Mouse (Mus musculus) embryonic stem cell, embryonic (primary cell): Measurements from ENCODE around the gene AI481877.
"Not testable (repeated sequence)": the region's sequence is repeated elsewhere in the genome, so short reads cannot be mapped to it uniquely, and the experiment has no call there.

Experiments
- CTCF ChIA-PET, 4 experiments: fragments of 300-600 bp in 2 of 4; fragments of 350-600 bp in 2 of 4; sonication (Branson Sonifier 250); formaldehyde crosslinking; loops; one replicate each; lab custom pipeline; 2022; ENCODE audit warnings: inconsistent platforms in 2 of 4; lab: Charles Lee
- POLR2A ChIA-PET, 4 experiments: fragments of 300-600 bp in 2 of 4; fragments of 350-600 bp in 2 of 4; sonication (Branson Sonifier 250); formaldehyde crosslinking; loops; one replicate each; lab custom pipeline; 2022; ENCODE audit warnings: antibody characterized with exemption in 4 of 4, inconsistent platforms in 1 of 4; lab: Charles Lee

The AI481877 gene

GRCm38 (mm10) chr4:59138507-59139033, at the start of gene AI481877:
TSS of gene AI481877 (minus strand) at chr4:59138983.
- POLR2A ChIA-PET, CTCF ChIA-PET: not testable (repeated sequence)

- CTCF ChIA-PET: interaction anchor here (0.6 to 1.0 kb wide), 4 partner anchors 52 to 720 kb away, joined by 3 to 9 read pairs (median 4); no protein-coding TSS in a partner anchor
- POLR2A ChIA-PET: interaction anchor here in 3 of 4 experiments (0.5 to 2.1 kb wide), 10 partner anchors 9 to 595 kb away, joined by 3 to 10 read pairs (median 5); partner anchors contain the start of gene Hsdl2 (in 1 of the 3)
Measured at GRCm38 (mm10) chr4:59188474-59188801, 49.7 kb upstream of the AI481877 start.

GRCm38 (mm10) chr4:59187289-59187688, 48.5 kb upstream of the AI481877 start:
- POLR2A ChIA-PET: interaction anchor here in 2 of 4 experiments (0.6 to 2.1 kb wide), 3 partner anchors 10 to 13 kb away, joined by 3 to 6 read pairs (median 4); no protein-coding TSS in a partner anchor
- CTCF ChIA-PET: interaction anchor here (0.6 to 1.0 kb wide), 9 partner anchors 11 to 361 kb away, joined by 3 to 4 read pairs (median 3); no protein-coding TSS in a partner anchor

- CTCF ChIA-PET: interaction anchor here in 2 of 4 experiments (0.6 to 0.7 kb wide), 2 partner anchors 18 to 400 kb away, joined by 3 to 7 read pairs; no protein-coding TSS in a partner anchor
- POLR2A ChIA-PET: interaction anchor here in 2 of 4 experiments (0.7 to 1.0 kb wide), 5 partner anchors 13 to 441 kb away, joined by 3 to 4 read pairs (median 3); partner anchors contain the start of gene E130308A19Rik (in 1 of the 2)
Measured at GRCm38 (mm10) chr4:59185671-59186070, 46.9 kb upstream of the AI481877 start.

- ChIA-PET CTCF (no interaction called here), POLR2A (interaction anchor here in 2 of 4 experiments (0.7 to 1.3 kb wide), 2 partner anchors 8 to 423 kb away, joined by 3 to 5 read pairs; no protein-coding TSS in a partner anchor)
Measured at GRCm38 (mm10) chr4:59181320-59182271, 42.8 kb upstream of the AI481877 start.

GRCm38 (mm10) chr4:59177566-59177965, 38.8 kb upstream of the AI481877 start:
- ChIA-PET CTCF (no interaction called here), POLR2A (no interaction called here)

- CTCF ChIA-PET: interaction anchor here in 3 of 4 experiments (0.6 to 1.1 kb wide), 3 partner anchors 12 to 384 kb away, joined by 3 to 6 read pairs (median 3); no protein-coding TSS in a partner anchor
Measured at GRCm38 (mm10) chr4:59175929-59176328, 37.1 kb upstream of the AI481877 start.

GRCm38 (mm10) chr4:59175003-59175402, 36.2 kb upstream of the AI481877 start:
- POLR2A ChIA-PET: interaction anchor here in 1 of 4 experiments (1.6 kb wide), 1 partner anchor 13 kb away, joined by 3 read pairs; no protein-coding TSS in a partner anchor
- CTCF ChIA-PET: no interaction called here

More at GRCm38 (mm10) chr4:59175929-59176328, 37.1 kb upstream of the AI481877 start:
- POLR2A ChIA-PET: interaction anchor here in 2 of 4 experiments (1.1 to 1.6 kb wide), 3 partner anchors 12 to 14 kb away, joined by 3 to 5 read pairs (median 3); partner anchors contain the start of gene Ugcg (in 1 of the 2)

- POLR2A ChIA-PET: interaction anchor here in 3 of 4 experiments (0.5 to 1.6 kb wide), 11 partner anchors 13 to 585 kb away, joined by 3 to 9 read pairs (median 3); partner anchors contain the start of genes Ecpas (in 1 of the 3) and Ugcg (in 1 of the 3)
- CTCF ChIA-PET: interaction anchor here in 2 of 4 experiments (0.6 to 1.2 kb wide), 5 partner anchors 14 to 977 kb away, joined by 3 to 6 read pairs (median 4); no protein-coding TSS in a partner anchor
Measured at GRCm38 (mm10) chr4:59173181-59173922, 34.6 kb upstream of the AI481877 start.

GRCm38 (mm10) chr4:59172616-59173015, 33.8 kb upstream of the AI481877 start:
- ChIA-PET POLR2A (interaction anchor here in 2 of 4 experiments (0.8 to 1.6 kb wide), 5 partner anchors 13 to 261 kb away, joined by 3 to 9 read pairs (median 3); partner anchors contain the start of genes Ecpas (in 1 of the 2) and Ugcg (in 1 of the 2)), CTCF (no interaction called here)

GRCm38 (mm10) chr4:59169981-59170380, 31.2 kb upstream of the AI481877 start:
- CTCF ChIA-PET: interaction anchor here in 1 of 4 experiments (0.6 kb wide), 1 partner anchor 227 kb away, joined by 4 read pairs; the partner anchor contains the start of gene Zkscan16
- POLR2A ChIA-PET: interaction anchor here in 1 of 4 experiments (1.6 kb wide), 1 partner anchor 19 kb away, joined by 3 read pairs; the partner anchor contains the start of gene Ugcg

- ChIA-PET POLR2A (interaction anchor here in 1 of 4 experiments (1.3 kb wide), 1 partner anchor 12 kb away, joined by 5 read pairs; no protein-coding TSS in a partner anchor), CTCF (interaction anchor here in 1 of 4 experiments (0.6 kb wide), 1 partner anchor 18 kb away, joined by 7 read pairs; no protein-coding TSS in a partner anchor)
Measured at GRCm38 (mm10) chr4:59167251-59167847, 28.6 kb upstream of the AI481877 start.

- ChIA-PET CTCF (no interaction called here), POLR2A (interaction anchor here in 1 of 4 experiments (1.4 kb wide), 1 partner anchor 11 kb away, joined by 3 read pairs; no protein-coding TSS in a partner anchor)
Measured at GRCm38 (mm10) chr4:59164034-59164433, 25.3 kb upstream of the AI481877 start.

GRCm38 (mm10) chr4:59160959-59161670, 22.3 kb upstream of the AI481877 start:
- CTCF ChIA-PET: no interaction called here
- POLR2A ChIA-PET: interaction anchor here in 1 of 4 experiments (1.3 kb wide), 1 partner anchor 8 kb away, joined by 3 read pairs; no protein-coding TSS in a partner anchor

- CTCF ChIA-PET: interaction anchor here in 1 of 4 experiments (0.6 kb wide), 1 partner anchor 601 kb away, joined by 6 read pairs; no protein-coding TSS in a partner anchor
- POLR2A ChIA-PET: interaction anchor here in 1 of 4 experiments (0.6 to 1.3 kb wide), 3 partner anchors 9 to 287 kb away, joined by 3 read pairs; no protein-coding TSS in a partner anchor
Measured at GRCm38 (mm10) chr4:59160289-59160688, 21.5 kb upstream of the AI481877 start.

GRCm38 (mm10) chr4:59157654-59158053, 18.9 kb upstream of the AI481877 start:
- ChIA-PET CTCF (no interaction called here), POLR2A (no interaction called here)
